Mouse (Mus musculus) CD4-positive, CD25-positive, alpha-beta regulatory T cell, adult 4 months (primary cell): ENCODE measurements around the gene Gabbr2. TPM values are rescaled to one million over a fixed set of nuclear protein-coding genes. Genes with fewer than 3 reads are reported as not detected.
A peak's percentile ranks its signal among the peaks of the same experiment; 100 is the strongest.

Source experiments
- ATAC-seq: one replicate; pipeline ENCODE4 v1.8.0; 2017
- polyA plus RNA-seq, 2 experiments: library from polyadenylated mRNA; unstranded; fragments of 100-300 nt; shearing (Covaris generic); gene quantifications; one replicate each; pipeline ENCODE4 v1.2.1; 2017

Gene Gabbr2
- polyA plus RNA-seq, 2 experiments from 2014 or later, result 0.32 TPM; not detected in 1

GRCm38 (mm10) chr4:46705739-46706138 is 285.9 kb downstream of the Gabbr2 start:
- no peak for ATAC-seq

- ATAC-seq, result no peak
These were observed 288.5 kb downstream of the Gabbr2 start for GRCm38 (mm10) chr4:46703146-46703545.

GRCm38 (mm10) chr4:46700223-46700651 is 291.4 kb downstream of the Gabbr2 start:
- no peak for ATAC-seq

GRCm38 (mm10) chr4:46696467-46696866 is 295.2 kb downstream of the Gabbr2 start:
- ATAC-seq, result no peak

GRCm38 (mm10) chr4:46690565-46690964 is 301.1 kb downstream of the Gabbr2 start:
- ATAC-seq, result no peak

GRCm38 (mm10) chr4:46690023-46690420 is 301.7 kb downstream of the Gabbr2 start:
- ATAC-seq, result no peak

- peak; percentile 65 for ATAC-seq
These were observed 302.2 kb downstream of the Gabbr2 start for GRCm38 (mm10) chr4:46689397-46690022.

- ATAC-seq, result no peak
These were observed 303.4 kb downstream of the Gabbr2 start for GRCm38 (mm10) chr4:46688213-46688832.

- no peak for ATAC-seq
These were observed 307.5 kb downstream of the Gabbr2 start for GRCm38 (mm10) chr4:46684160-46684559.

GRCm38 (mm10) chr4:46676646-46677045 is 315.0 kb downstream of the Gabbr2 start:
- ATAC-seq, result no peak

GRCm38 (mm10) chr4:46675992-46676391 is 315.7 kb downstream of the Gabbr2 start:
- no peak for ATAC-seq

GRCm38 (mm10) chr4:46675272-46675785 is 316.3 kb downstream of the Gabbr2 start:
- ATAC-seq, result no peak

GRCm38 (mm10) chr4:46668620-46669019 is 323.1 kb downstream of the Gabbr2 start:
- ATAC-seq, result no peak

- ATAC-seq, result no peak
These were observed 325.3 kb downstream of the Gabbr2 start for GRCm38 (mm10) chr4:46666420-46666819.

GRCm38 (mm10) chr4:46665371-46665774 is 326.3 kb downstream of the Gabbr2 start:
- peak; percentile 58 for ATAC-seq

GRCm38 (mm10) chr4:46664123-46665009 is 327.3 kb downstream of the Gabbr2 start:
- ATAC-seq, result no peak

GRCm38 (mm10) chr4:46661433-46661832 is 330.2 kb downstream of the Gabbr2 start:
- ATAC-seq, result no peak

- no peak for ATAC-seq
These were observed 332.7 kb downstream of the Gabbr2 start for GRCm38 (mm10) chr4:46658946-46659345.

- peak; percentile 86 for ATAC-seq
These were observed 334.6 kb downstream of the Gabbr2 start for GRCm38 (mm10) chr4:46657116-46657515.

- ATAC-seq, result no peak
These were observed 335.7 kb downstream of the Gabbr2 start for GRCm38 (mm10) chr4:46655956-46656355.

GRCm38 (mm10) chr4:46655298-46655697 is 336.4 kb downstream of the Gabbr2 start:
- ATAC-seq, result no peak

- peak; percentile 96 for ATAC-seq
These were observed 341.5 kb downstream of the Gabbr2 start, which contains the start of gene Tbc1d2 for GRCm38 (mm10) chr4:46650086-46650753. Gene Tbc1d2 (minus strand): TSS chr4:46650209.
